Mouse (Mus musculus): ENCODE measurements around the gene Spdye4a. TPM values are rescaled to one million over a fixed set of nuclear protein-coding genes. Genes with fewer than 3 reads are reported as not detected.

Spdye4a gene
- polyA plus RNA-seq (2016; fragmentation: Nextera tagmentation; extraction: Ambion mirVana): not detected in 2 replicates

GRCm38 (mm10) chr5:143226790-143227189, at the start of gene Spdye4a:
TSS of gene Spdye4a (minus strand) at chr5:143226890.
- Histone ChIP-seq H3K27me3 (ENCODE audit: insufficient read depth, poor library complexity, severe bottlenecking) (no peaks in the 10 kb centered on the region; the same call in 1 of the 2 replicates), H3K27ac (no peak within 1 kb of the TSS), H3K4me1 (no peaks in the 10 kb centered on the region), H3K9me3 (no peaks in the 10 kb centered on the region), H3K4me3 (no peak within 1 kb of the TSS), H3K36me3 (no peaks in the 10 kb centered on the region)
- DNase-seq (ENCODE audit: low spot score): no peak
- WGBS: 73% methylated on average over 3 of the region's 3 CpGs

- Histone ChIP-seq H3K9me3 (no peaks in the 10 kb centered on the region), H3K4me1 (peaks cover 5% of the 10 kb centered on the region; the same call in 1 of the 2 replicates), H3K4me3 (no peak overlapping the region), H3K27ac (no peak overlapping the region), H3K27me3 (ENCODE audit: insufficient read depth, poor library complexity, severe bottlenecking) (peaks cover 66% of the 10 kb centered on the region), H3K36me3 (no peaks in the 10 kb centered on the region)
- no peak for DNase-seq (ENCODE audit: low spot score)
- 53% methylated on average over 5 of the region's 5 CpGs for WGBS
Observed at GRCm38 (mm10) chr5:143275761-143276160, 49.1 kb upstream of the Spdye4a start.

- no peak for DNase-seq (ENCODE audit: low spot score)
- Histone ChIP-seq H3K27ac (no peak overlapping the region), H3K4me3 (no peak overlapping the region), H3K36me3 (no peaks in the 10 kb centered on the region), H3K4me1 (peaks cover 23% of the 10 kb centered on the region), H3K27me3 (ENCODE audit: insufficient read depth, poor library complexity, severe bottlenecking) (peaks cover 41% of the 10 kb centered on the region), H3K9me3 (no peaks in the 10 kb centered on the region)
- WGBS: 84% methylated on average over 16 of the region's 16 CpGs
Observed at GRCm38 (mm10) chr5:143272540-143273330, 46.0 kb upstream of the Spdye4a start.

DNA sequence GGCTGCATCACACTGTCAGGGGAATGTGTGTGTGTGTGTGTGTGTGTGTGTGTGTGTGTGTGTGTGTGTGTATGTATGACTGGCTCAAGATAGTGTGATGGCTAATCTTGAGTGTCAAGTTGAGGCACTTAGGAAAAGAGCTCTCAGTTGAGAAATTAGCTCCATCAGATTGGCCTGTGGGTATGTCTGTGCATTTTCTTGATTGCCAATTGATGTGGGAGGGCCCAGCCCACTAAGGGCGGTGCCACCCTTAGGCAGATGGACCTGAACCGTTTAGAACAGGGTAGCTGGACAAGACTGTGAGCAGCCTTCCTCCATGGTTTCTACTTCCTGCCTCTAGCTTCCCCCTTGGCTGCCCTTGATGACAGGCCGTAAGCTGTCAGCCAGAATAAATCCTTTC, 45.4 kb upstream of the Spdye4a start:
- DNase-seq (ENCODE audit: low spot score): no peak
- no peaks in the 10 kb centered on the region for H3K9me3 ChIP-seq
- H3K27ac ChIP-seq: no peak overlapping the region
- no peak overlapping the region for H3K4me3 ChIP-seq
- H3K36me3 ChIP-seq: no peaks in the 10 kb centered on the region
- WGBS: 77% methylated on average over 3 of the region's 3 CpGs
- H3K27me3 ChIP-seq (ENCODE audit: insufficient read depth, poor library complexity, severe bottlenecking): peaks cover 35% of the 10 kb centered on the region
- H3K4me1 ChIP-seq: peaks cover 23% of the 10 kb centered on the region

GRCm38 (mm10) chr5:143271642-143272041, 45.0 kb upstream of the Spdye4a start:
- no peak for DNase-seq (ENCODE audit: low spot score)
- WGBS: 71% methylated on average over 6 of the region's 6 CpGs
- Histone ChIP-seq H3K36me3 (no peaks in the 10 kb centered on the region), H3K27ac (no peak overlapping the region), H3K4me3 (no peak overlapping the region), H3K9me3 (no peaks in the 10 kb centered on the region), H3K27me3 (ENCODE audit: insufficient read depth, poor library complexity, severe bottlenecking) (peaks cover 30% of the 10 kb centered on the region; the same call in 1 of the 2 replicates), H3K4me1 (peaks cover 23% of the 10 kb centered on the region)

- Histone ChIP-seq H3K36me3 (no peaks in the 10 kb centered on the region), H3K4me1 (peaks cover 23% of the 10 kb centered on the region), H3K9me3 (no peaks in the 10 kb centered on the region), H3K27ac (peak overlapping the region; percentile 97), H3K4me3 (peak overlapping the region; percentile 97), H3K27me3 (ENCODE audit: insufficient read depth, poor library complexity, severe bottlenecking) (peaks cover 17% of the 10 kb centered on the region; the same call in 1 of the 2 replicates)
- WGBS: 5% methylated on average over 12 of the region's 12 CpGs
- DNase-seq (ENCODE audit: low spot score): no peak
Observed at GRCm38 (mm10) chr5:143270151-143270519, 43.4 kb upstream of the Spdye4a start.

DNA sequence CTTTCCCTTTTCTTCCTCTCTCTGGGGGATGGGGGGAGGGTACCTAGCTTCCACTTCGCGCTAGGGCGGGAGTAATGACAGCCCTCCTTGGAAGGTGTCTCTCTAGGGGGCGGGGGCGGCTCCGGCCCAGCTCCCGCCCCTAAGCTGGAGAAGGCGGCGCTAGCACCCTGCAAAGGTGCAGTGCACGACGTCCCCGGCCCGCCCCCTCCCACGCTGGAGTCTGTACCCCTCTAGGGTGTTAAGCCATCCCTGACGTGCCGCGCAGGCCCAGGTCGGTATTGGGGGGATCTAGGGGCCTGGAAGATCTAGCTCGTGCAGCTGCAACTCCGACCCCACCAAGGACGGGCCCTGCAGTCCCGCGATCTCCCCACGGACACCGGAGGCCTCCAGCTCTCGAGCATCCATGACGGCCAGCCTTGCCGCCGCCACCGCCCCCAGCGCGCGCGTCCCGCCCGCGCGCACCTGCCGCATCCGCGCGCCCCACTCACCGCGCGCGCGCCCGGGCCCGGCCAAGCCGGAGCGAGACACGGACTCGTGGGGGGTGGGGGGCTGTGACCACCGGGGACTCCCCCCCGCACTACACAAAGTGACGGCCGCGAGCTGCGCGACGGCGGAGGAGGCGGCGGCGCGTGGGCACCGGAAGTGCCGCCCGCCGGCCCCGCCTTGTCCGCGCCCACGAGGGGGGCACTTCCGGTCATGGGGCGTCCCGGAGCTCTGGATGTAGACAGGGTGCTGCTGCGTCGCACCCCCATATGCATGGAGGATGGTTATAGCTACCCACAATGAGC, 42.9 kb upstream of the Spdye4a start, which contains the start of gene Zfp316:
Gene Zfp316, minus strand, starts transcription at position 660 of the 788 bp plus-strand sequence.
- peak within 1 kb of the TSS; percentile 97 for H3K27ac ChIP-seq
- DNase-seq (ENCODE audit: low spot score): peak; percentile 83
- H3K9me3 ChIP-seq: no peaks in the 10 kb centered on the region
- H3K4me1 ChIP-seq: peaks cover 23% of the 10 kb centered on the region
- H3K4me3 ChIP-seq: peak within 1 kb of the TSS; percentile 97
- peaks cover 11% of the 10 kb centered on the region; the same call in 1 of the 2 replicates for H3K27me3 ChIP-seq (ENCODE audit: insufficient read depth, poor library complexity, severe bottlenecking)
- whole genome bisulfite sequencing: under 1% methylated on average over 79 of the region's 79 CpGs
- peaks cover 4% of the 10 kb centered on the region; the same call in 1 of the 2 replicates for H3K36me3 ChIP-seq

DNA sequence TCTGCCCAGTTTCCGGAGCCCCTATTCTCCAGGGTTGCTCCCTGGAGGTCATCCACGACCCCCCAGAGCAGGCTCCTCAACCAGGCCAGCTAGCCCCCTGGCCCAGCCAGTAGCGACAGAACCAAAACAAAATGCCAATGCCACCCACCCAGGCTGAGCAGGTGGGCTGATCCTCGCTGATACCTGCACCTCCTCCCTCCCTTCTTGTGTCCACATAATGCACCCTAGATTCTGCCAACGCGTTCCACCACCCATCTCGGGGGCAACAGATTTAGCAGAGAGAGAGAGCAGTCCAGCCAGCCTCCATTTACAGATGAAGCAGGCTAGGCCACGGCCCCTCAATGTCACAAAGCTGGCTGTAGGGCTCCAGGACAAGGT, 42.3 kb upstream of the Spdye4a start:
- Histone ChIP-seq H3K27ac (peak overlapping the region; percentile 97), H3K27me3 (ENCODE audit: insufficient read depth, poor library complexity, severe bottlenecking) (0 out of 2 replicates have a peak, but pooled peaks cover 8% of the 10 kb centered on the region), H3K9me3 (no peaks in the 10 kb centered on the region), H3K36me3 (peaks cover 10% of the 10 kb centered on the region), H3K4me3 (peak overlapping the region; percentile 97), H3K4me1 (peaks cover 23% of the 10 kb centered on the region)
- 26% methylated on average over 8 of the region's 8 CpGs for WGBS
- no peak for DNase-seq (ENCODE audit: low spot score)

DNA sequence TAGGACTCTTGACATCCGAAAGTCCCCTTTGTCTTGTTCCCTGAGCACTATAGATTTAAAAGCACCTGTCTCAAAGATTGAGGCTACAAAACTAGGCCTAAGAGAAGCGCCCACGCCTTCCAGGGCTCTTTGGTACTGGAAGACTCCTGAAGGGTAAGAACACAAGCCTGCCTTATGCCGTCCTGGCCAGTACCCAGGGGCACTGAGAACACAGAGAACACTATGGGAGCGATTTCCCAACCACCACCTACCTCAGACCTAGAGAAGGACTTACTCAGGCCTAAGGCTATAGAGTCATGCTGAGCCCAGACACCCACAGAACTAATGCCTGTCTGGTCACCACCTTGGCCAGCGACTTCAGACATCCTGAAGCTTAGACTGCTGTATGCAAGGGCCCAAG, 40.1 kb upstream of the Spdye4a start:
- H3K4me1 ChIP-seq: peaks cover 23% of the 10 kb centered on the region
- WGBS: 80% methylated on average over 6 of the region's 6 CpGs
- H3K27me3 ChIP-seq (ENCODE audit: insufficient read depth, poor library complexity, severe bottlenecking): peaks cover 15% of the 10 kb centered on the region; the same call in 1 of the 2 replicates
- H3K27ac ChIP-seq: no peak overlapping the region
- H3K4me3 ChIP-seq: no peak overlapping the region
- H3K9me3 ChIP-seq: no peaks in the 10 kb centered on the region
- no peak for DNase-seq (ENCODE audit: low spot score)
- H3K36me3 ChIP-seq: peaks cover 31% of the 10 kb centered on the region

- 55% methylated on average over 1 of the region's 1 CpGs for WGBS
- peaks cover 42% of the 10 kb centered on the region for H3K36me3 ChIP-seq
- H3K9me3 ChIP-seq: no peaks in the 10 kb centered on the region
- no peak overlapping the region for H3K4me3 ChIP-seq
- no peak for DNase-seq (ENCODE audit: low spot score)
- H3K27ac ChIP-seq: no peak overlapping the region
- H3K27me3 ChIP-seq (ENCODE audit: insufficient read depth, poor library complexity, severe bottlenecking): peaks cover 15% of the 10 kb centered on the region; the same call in 1 of the 2 replicates
- peaks cover 15% of the 10 kb centered on the region for H3K4me1 ChIP-seq
Observed at GRCm38 (mm10) chr5:143265409-143265808, 38.7 kb upstream of the Spdye4a start.

GRCm38 (mm10) chr5:143264689-143265088, 38.0 kb upstream of the Spdye4a start:
- H3K9me3 ChIP-seq: no peaks in the 10 kb centered on the region
- H3K36me3 ChIP-seq: peaks cover 49% of the 10 kb centered on the region
- H3K27ac ChIP-seq: no peak overlapping the region
- peaks cover 19% of the 10 kb centered on the region for H3K27me3 ChIP-seq (ENCODE audit: insufficient read depth, poor library complexity, severe bottlenecking)
- 84% methylated on average over 10 of the region's 10 CpGs for whole genome bisulfite sequencing
- DNase-seq (ENCODE audit: low spot score): no peak
- peaks cover 11% of the 10 kb centered on the region for H3K4me1 ChIP-seq
- no peak overlapping the region for H3K4me3 ChIP-seq

DNA sequence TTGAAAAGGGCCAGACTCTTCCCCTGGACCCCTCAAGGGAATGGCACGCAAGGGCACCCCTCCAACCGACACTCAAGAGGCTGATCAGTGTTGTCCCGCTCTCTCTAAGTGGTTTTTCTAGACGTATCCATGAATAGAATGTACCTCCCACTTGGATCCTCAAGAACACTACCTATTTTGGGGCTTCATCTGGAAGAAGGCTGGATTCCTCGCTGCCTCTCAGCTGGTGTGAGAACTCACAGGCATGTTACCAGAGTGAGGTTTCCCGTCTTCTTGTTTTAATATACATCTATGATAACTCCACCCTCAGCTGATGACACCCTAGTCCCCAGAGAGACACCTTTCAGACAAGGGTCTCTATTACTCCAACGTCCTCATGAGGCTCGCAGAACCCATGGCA, 34.9 kb upstream of the Spdye4a start:
- H3K9me3 ChIP-seq: no peaks in the 10 kb centered on the region
- H3K4me1 ChIP-seq: no peaks in the 10 kb centered on the region
- no peak overlapping the region for H3K27ac ChIP-seq
- WGBS: 82% methylated on average over 8 of the region's 8 CpGs
- no peak overlapping the region for H3K4me3 ChIP-seq
- peaks cover 64% of the 10 kb centered on the region for H3K36me3 ChIP-seq
- no peak for DNase-seq (ENCODE audit: low spot score)
- peaks cover 50% of the 10 kb centered on the region for H3K27me3 ChIP-seq (ENCODE audit: insufficient read depth, poor library complexity, severe bottlenecking)

DNA sequence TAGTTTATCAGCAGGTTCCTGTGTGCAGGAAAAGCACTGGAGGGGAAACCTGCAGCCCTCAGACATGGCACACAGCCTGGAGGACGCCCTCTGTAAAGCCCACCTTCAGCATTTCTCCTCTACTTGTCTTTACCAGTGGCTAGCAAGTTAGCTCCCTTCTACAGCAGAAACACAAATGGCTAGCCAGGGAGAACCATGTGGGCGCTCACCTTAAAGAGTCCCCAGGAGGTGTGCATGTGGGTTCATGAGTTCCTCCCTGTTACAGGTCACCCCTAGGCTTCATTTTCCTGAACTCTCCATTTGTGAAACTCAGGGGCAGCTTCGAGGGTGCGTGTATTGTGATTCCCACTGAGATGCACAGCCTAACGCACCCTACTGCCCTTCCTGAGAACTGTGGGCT, 29.1 kb upstream of the Spdye4a start:
- H3K4me1 ChIP-seq: peaks cover 27% of the 10 kb centered on the region
- H3K9me3 ChIP-seq: no peaks in the 10 kb centered on the region
- H3K27ac ChIP-seq: no peak overlapping the region
- DNase-seq (ENCODE audit: low spot score): no peak
- no peak overlapping the region for H3K4me3 ChIP-seq
- H3K36me3 ChIP-seq: peaks cover 54% of the 10 kb centered on the region
- H3K27me3 ChIP-seq (ENCODE audit: insufficient read depth, poor library complexity, severe bottlenecking): peaks cover 93% of the 10 kb centered on the region
- WGBS: 76% methylated on average over 5 of the region's 5 CpGs

Data from heart, embryonic 10.5 days (tissue).